Mouse (Mus musculus): ENCODE results near the gene Fam196b.

- no peak for TF ChIP-seq CTCF (IDR thresholded peaks at IDR 0.05; ENCODE audit: low read depth)
- TF ChIP-seq EP300 (optimal IDR thresholded peaks at IDR 0.05) = no peak
Observed at GRCm38 (mm10) chr11:34356109-34356508, 41.5 kb downstream of the Fam196b start.
